Mouse (Mus musculus) midbrain, embryonic 15.5 days (tissue): ENCODE measurements around the gene Fam13c. TPM values are rescaled to one million over a fixed set of nuclear protein-coding genes. Genes with fewer than 3 reads are reported as not detected.

ENCODE experiments used
- ATAC-seq: fragments of 200-750 bp; cut with Nextera tagmentation; replicated peaks from 2 replicates; pipeline ENCODE4 v1.8.0; 2017; ENCODE audit warnings: moderate TSS enrichment
- H3K27ac ChIP-seq: fragments of 300-500 bp; sonication (generic); 2 replicates; pipeline ENCODE4 v1.5.1; 2015; ENCODE audit warnings: mild to moderate bottlenecking, inconsistent platforms
- H3K27me3 ChIP-seq: fragments of 300-500 bp; sonication (generic); replicated peaks from 2 replicates; pipeline ENCODE4 v1.6.1; 2015; ENCODE audit warnings: inconsistent platforms
- H3K36me3 ChIP-seq: fragments of 300-500 bp; sonication (generic); replicated peaks from 2 replicates; pipeline ENCODE4 v1.6.1; 2015; ENCODE audit warnings: inconsistent platforms
- H3K4me1 ChIP-seq: fragments of 300-500 bp; sonication (generic); 2 replicates; pipeline ENCODE4 v1.6.1; 2015; ENCODE audit warnings: inconsistent platforms
- H3K4me2 ChIP-seq: fragments of 300-500 bp; sonication (generic); 2 replicates; pipeline ENCODE4 v1.6.1; 2015; ENCODE audit warnings: inconsistent platforms, mild to moderate bottlenecking, moderate library complexity
- H3K4me3 ChIP-seq: fragments of 300-500 bp; sonication (generic); 2 replicates; pipeline ENCODE4 v1.5.1; 2015; ENCODE audit warnings: mild to moderate bottlenecking, inconsistent platforms
- H3K9ac ChIP-seq: fragments of 300-500 bp; sonication (generic); 2 replicates; pipeline ENCODE4 v1.6.1; 2015; ENCODE audit warnings: mild to moderate bottlenecking, inconsistent platforms
- H3K9me3 ChIP-seq: fragments of 300-500 bp; sonication (generic); 2 replicates; pipeline ENCODE4 v1.6.1; 2016; ENCODE audit warnings: inconsistent platforms
- WGBS: fragments of 180-500 bp; shearing (Covaris S2); methylation state at CpG from one replicate; pipeline ENCODE4 v1.1.7; 2015; ENCODE audit warnings: mixed read lengths; 5-methylcytosine and 5-hydroxymethylcytosine counted together
- polyA plus RNA-seq: library from polyadenylated mRNA; unstranded; fragments of >200 nt; fragmentation: Nextera tagmentation; extraction: Ambion mirVana; gene quantifications from 2 replicates; pipeline ENCODE4 v1.2.1, GENCODE M21; 2015

Fam13c gene
- polyA plus RNA-seq, 1 experiment from 2014 or later: 36.0 TPM

DNA sequence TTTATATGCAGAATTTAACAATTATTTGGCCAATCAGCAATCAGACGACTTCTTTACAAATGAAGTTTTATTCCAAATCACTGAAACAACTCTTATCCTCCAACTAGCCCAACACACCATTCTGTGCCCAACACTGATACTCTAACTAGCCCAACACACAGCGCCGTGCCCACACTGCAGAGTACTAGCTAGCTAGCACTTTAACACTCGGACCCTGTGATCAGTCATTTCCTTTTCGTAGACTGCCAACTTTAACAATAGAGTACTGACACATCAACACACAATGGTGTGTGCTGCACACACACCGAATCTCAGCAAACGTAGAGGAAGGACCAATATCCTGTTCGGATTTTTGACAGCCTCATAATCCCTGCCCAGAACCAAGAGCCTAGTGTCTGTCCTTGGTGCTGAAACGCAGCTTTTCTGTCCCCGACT is 157.8 kb downstream of the Fam13c start:
- no peak for ATAC-seq
- Histone ChIP-seq H3K4me1 (peaks cover 23% of the 10 kb centered on the region), H3K4me3 (peak overlapping the region; percentile 98), H3K4me2 (peak overlapping the region; percentile 67), H3K9me3 (no peaks in the 10 kb centered on the region), H3K36me3 (no peaks in the 10 kb centered on the region), H3K27me3 (no peaks in the 10 kb centered on the region), H3K9ac (peak overlapping the region; percentile 97), H3K27ac (peak overlapping the region; percentile 94)
- WGBS: 12% methylated on average over 10 of the region's 10 CpGs

DNA sequence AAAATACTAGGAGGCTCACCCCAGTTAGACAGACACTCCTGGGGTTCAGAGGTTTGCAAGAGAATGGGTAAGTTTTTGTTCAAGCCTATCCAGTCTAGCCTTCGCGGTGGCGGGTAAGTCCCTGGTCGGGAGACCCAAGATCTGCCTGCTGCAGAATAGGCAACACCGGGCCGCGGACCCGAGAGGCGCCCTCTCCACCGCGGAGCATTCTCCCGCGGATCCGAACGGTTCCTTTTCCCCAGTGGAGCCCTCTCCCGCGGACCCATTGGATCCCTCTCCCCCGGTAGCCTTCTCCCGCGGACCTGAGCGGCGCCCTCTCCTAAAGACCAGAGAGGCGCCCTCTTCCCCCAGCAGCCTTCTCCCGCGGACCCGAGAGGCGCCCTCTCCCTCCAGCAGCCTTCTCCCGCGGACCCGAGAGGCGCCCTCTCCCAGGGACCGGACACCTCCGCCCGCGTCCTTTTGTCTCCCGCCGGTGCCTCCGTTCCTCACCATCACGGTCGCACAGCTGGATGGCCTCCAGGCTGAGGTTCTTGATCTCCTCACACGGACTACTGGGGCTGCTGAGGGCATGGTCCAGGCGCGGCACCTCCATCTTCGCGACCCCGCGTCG is 158.3 kb downstream of the Fam13c start:
- WGBS: 0% methylated on average over 48 of the region's 48 CpGs
- H3K9me3 ChIP-seq: no peaks in the 10 kb centered on the region
- H3K4me3 ChIP-seq: peak overlapping the region; percentile 98
- H3K36me3 ChIP-seq: no peaks in the 10 kb centered on the region
- peak; percentile 75 for ATAC-seq
- H3K9ac ChIP-seq: peak overlapping the region; percentile 97
- H3K4me1 ChIP-seq: peaks cover 23% of the 10 kb centered on the region
- peak overlapping the region; percentile 67 for H3K4me2 ChIP-seq
- H3K27ac ChIP-seq: peak overlapping the region; percentile 94
- H3K27me3 ChIP-seq: no peaks in the 10 kb centered on the region

GRCm38 (mm10) chr10:70599126-70599924 is 159.0 kb downstream of the Fam13c start:
- Histone ChIP-seq H3K4me2 (peak overlapping the region; percentile 67), H3K4me3 (peak overlapping the region; percentile 98), H3K4me1 (peaks cover 17% of the 10 kb centered on the region), H3K27ac (peak overlapping the region; percentile 94), H3K36me3 (no peaks in the 10 kb centered on the region), H3K27me3 (no peaks in the 10 kb centered on the region), H3K9ac (peak overlapping the region; percentile 97), H3K9me3 (no peaks in the 10 kb centered on the region)
- peak; percentile 96 for ATAC-seq
- under 1% methylated on average over 103 of the region's 124 CpGs for WGBS

DNA sequence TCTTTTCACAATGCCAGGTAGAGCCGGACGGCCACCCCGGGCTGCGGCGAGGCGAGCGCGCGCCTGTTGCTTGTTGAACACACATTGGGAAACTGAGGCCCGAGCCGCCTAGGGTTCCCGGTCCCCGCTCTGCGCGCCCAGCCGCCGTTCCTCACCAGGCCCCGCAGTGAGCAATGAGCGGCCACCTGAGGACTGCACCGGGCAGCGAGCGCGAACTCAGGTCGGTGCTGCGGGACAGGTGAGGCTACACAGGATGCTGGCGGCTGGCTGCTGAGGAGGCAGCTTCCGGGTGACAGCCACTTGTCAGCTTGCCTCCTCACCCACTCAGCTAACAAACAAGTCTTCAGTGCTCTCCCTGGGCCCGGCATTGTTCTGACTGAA is 159.6 kb downstream of the Fam13c start:
- WGBS: 2% methylated on average over 28 of the region's 28 CpGs
- Histone ChIP-seq H3K4me3 (peak overlapping the region; percentile 98), H3K4me1 (peaks cover 15% of the 10 kb centered on the region), H3K27ac (peak overlapping the region; percentile 94), H3K27me3 (no peaks in the 10 kb centered on the region), H3K36me3 (no peaks in the 10 kb centered on the region), H3K9ac (peak overlapping the region; percentile 75), H3K4me2 (peak overlapping the region; percentile 67), H3K9me3 (no peaks in the 10 kb centered on the region)
- peak; percentile 70 for ATAC-seq

Other genes starting within 250 kb of the Fam13c start
- 1.2 and 1.9 TPM in 2 replicates for gene Mrln, start 235.8 kb upstream of the Fam13c start, polyA plus RNA-seq
- 2.7 and 2.9 TPM in 2 replicates for gene Slc16a9, start 195.4 kb upstream of the Fam13c start, polyA plus RNA-seq
- gene Phyhipl, start 215.5 kb downstream of the Fam13c start, polyA plus RNA-seq: 282 and 284 TPM in 2 replicates